Mouse (Mus musculus): Measurements from ENCODE around the gene Olfr231. TPM values are rescaled to one million over a fixed set of nuclear protein-coding genes. Genes with fewer than 3 reads are reported as not detected.

Gene Olfr231
- not detected in 2 replicates for polyA plus RNA-seq (2014; fragmentation: Nextera tagmentation; extraction: Ambion mirVana)

DNA sequence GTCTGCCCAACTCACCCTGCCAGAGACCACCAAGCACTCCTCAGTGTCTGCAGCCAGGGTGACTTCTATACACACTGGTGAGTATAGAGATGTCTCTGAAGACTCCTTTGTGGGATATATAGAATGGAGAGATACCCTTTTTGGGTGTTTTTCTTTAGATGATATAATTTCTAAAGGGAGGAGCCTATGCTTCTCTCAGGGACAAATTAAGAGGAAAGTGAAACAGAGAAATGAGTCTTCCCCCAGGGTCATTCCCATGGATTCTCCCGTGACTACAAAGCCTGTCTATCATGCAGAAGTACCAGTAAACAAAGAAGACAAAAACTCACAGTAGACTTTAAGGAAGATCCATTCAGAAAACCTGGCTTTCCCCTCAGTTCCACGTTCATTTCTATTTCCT lies at the start of gene Olfr231:
Gene Olfr231 (minus strand): TSS at position 101 of the 400 bp plus-strand sequence.
- Histone ChIP-seq H3K27me3 (ENCODE audit: control insufficient read depth, insufficient read depth, low read length) (no peaks in the 10 kb centered on the region), H3K27ac (ENCODE audit: low read depth, low read length) (no peak within 1 kb of the TSS), H3K36me3 (ENCODE audit: control insufficient read depth, insufficient read depth, low read length) (no peaks in the 10 kb centered on the region), H3K4me3 (ENCODE audit: low read depth, low read length) (no peak within 1 kb of the TSS), H3K4me1 (ENCODE audit: control insufficient read depth, insufficient read depth, low read length) (no peaks in the 10 kb centered on the region), H3K4me2 (ENCODE audit: low read depth) (no peak within 1 kb of the TSS), H3K9me3 (ENCODE audit: control insufficient read depth, low read length) (no peaks in the 10 kb centered on the region), H3K9ac (ENCODE audit: low read length) (no peak within 1 kb of the TSS)
- 63% methylated on average over 2 of the region's 2 CpGs for WGBS
- DNase-seq (ENCODE audit: low spot score) (no peak), ATAC-seq (ENCODE audit: insufficient read depth, low FRiP score, low TSS enrichment) (no peak)

DNA sequence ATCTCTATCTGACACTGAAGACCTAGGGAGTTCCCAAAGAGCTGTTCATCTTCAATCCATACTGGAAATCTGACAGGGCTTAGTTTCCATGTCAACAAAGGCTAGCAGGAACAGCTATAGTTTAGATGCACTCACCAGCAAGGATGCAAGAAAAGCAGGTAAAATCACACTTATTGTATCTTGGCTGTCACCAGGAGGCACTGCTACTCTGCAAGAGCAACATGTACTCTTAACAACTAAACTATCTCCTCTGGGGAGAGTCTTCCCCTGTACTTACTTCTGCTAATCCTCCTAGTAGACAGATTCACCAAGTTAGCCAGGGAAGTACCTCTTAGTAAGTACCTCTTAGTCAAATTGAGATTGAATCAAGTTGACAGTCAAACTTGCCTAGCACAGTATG lies 48.1 kb upstream of the Olfr231 start:
- H3K4me1 ChIP-seq (ENCODE audit: control insufficient read depth, insufficient read depth, low read length) = no peaks in the 10 kb centered on the region

DNA sequence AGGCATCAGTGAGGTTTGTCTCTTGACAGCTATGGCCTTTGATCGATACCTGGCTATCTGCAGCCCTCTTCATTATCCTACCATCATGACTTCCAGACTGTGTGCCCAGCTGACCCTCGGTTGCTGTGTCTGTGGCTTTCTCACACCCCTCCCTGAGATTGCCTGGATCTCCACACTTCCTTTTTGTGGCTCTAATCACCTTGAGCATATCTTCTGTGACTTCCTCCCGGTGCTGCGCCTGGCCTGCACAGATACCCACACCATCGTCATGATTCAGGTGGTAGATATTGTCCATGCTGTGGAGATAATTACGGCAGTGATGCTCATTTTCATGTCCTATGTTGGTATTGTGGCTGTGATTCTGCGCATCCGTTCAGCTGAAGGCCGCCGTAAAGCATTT lies 38.1 kb upstream of the Olfr231 start:
- ATAC-seq (ENCODE audit: insufficient read depth, low FRiP score, low TSS enrichment) (no peak), DNase-seq (ENCODE audit: low spot score) (no peak)
- no peak overlapping the region for H3K9ac ChIP-seq (ENCODE audit: low read length)
- H3K36me3 ChIP-seq (ENCODE audit: control insufficient read depth, insufficient read depth, low read length) = no peaks in the 10 kb centered on the region
- H3K4me1 ChIP-seq (ENCODE audit: control insufficient read depth, insufficient read depth, low read length) = no peaks in the 10 kb centered on the region
- H3K4me2 ChIP-seq (ENCODE audit: low read depth) = no peak overlapping the region
- H3K27ac ChIP-seq (ENCODE audit: low read depth, low read length) = no peak overlapping the region
- WGBS = 91% methylated on average over 10 of the region's 10 CpGs
- H3K4me3 ChIP-seq (ENCODE audit: low read depth, low read length) = no peak overlapping the region
- H3K9me3 ChIP-seq (ENCODE audit: control insufficient read depth, low read length) = no peaks in the 10 kb centered on the region
- no peaks in the 10 kb centered on the region for H3K27me3 ChIP-seq (ENCODE audit: control insufficient read depth, insufficient read depth, low read length)

More for the DNA sequence above, 48.1 kb upstream of the Olfr231 start:
- no peak overlapping the region for H3K4me2 ChIP-seq (ENCODE audit: low read depth)
- H3K9me3 ChIP-seq (ENCODE audit: control insufficient read depth, low read length) = no peaks in the 10 kb centered on the region
- H3K36me3 ChIP-seq (ENCODE audit: control insufficient read depth, insufficient read depth, low read length) = no peaks in the 10 kb centered on the region
- H3K4me3 ChIP-seq (ENCODE audit: low read depth, low read length) = no peak overlapping the region
- DNase-seq (ENCODE audit: low spot score) (no peak), ATAC-seq (ENCODE audit: insufficient read depth, low FRiP score, low TSS enrichment) (no peak)
- no peak overlapping the region for H3K27ac ChIP-seq (ENCODE audit: low read depth, low read length)
- no peak overlapping the region for H3K9ac ChIP-seq (ENCODE audit: low read length)
- no peaks in the 10 kb centered on the region for H3K27me3 ChIP-seq (ENCODE audit: control insufficient read depth, insufficient read depth, low read length)

DNA sequence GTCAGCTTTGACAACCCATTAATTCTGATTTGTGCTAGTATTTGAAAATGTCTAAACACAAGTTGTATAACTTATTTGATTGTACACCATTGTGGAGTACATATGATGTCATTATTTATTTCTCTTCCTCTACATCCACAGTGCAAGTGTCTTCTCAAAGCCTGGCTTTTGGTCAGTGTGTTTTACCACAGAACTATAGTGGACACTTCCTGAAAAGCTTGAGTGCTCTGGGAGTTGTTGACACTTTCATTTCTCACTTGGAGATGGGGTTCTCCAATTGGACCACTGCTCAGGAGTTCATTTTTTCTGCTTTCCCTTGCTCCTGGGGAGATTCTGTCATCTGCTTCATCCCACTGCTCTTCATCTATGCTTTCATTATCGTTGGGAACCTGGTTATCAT lies 37.5 kb upstream of the Olfr231 start:
- Histone ChIP-seq H3K9ac (ENCODE audit: low read length) (no peak overlapping the region), H3K27me3 (ENCODE audit: control insufficient read depth, insufficient read depth, low read length) (no peaks in the 10 kb centered on the region), H3K4me1 (ENCODE audit: control insufficient read depth, insufficient read depth, low read length) (no peaks in the 10 kb centered on the region), H3K4me3 (ENCODE audit: low read depth, low read length) (no peak overlapping the region), H3K4me2 (ENCODE audit: low read depth) (no peak overlapping the region), H3K27ac (ENCODE audit: low read depth, low read length) (no peak overlapping the region), H3K36me3 (ENCODE audit: control insufficient read depth, insufficient read depth, low read length) (no peaks in the 10 kb centered on the region), H3K9me3 (ENCODE audit: control insufficient read depth, low read length) (no peaks in the 10 kb centered on the region)
- DNase-seq (ENCODE audit: low spot score) (no peak), ATAC-seq (ENCODE audit: insufficient read depth, low FRiP score, low TSS enrichment) (no peak)
- WGBS = 82% methylated on average over 1 of the region's 1 CpGs

DNA sequence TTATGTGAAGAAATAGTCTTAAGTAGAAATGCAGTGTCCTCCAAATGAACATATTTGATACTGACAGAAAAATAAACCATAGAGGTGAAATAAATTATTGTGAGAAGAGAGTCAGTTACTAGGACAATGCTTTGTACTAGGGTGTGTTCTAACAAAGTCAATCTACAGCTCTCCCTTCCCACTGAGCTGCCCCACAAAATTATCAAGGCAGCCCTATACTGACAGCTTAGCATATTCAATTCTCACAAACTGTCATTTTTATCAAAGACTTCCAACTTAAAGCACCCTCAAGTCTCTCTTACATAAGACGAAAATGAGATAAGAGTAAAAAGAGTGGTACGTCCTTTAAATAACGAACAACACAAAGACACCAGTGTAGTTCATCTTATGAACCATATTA lies 36.7 kb upstream of the Olfr231 start:
- Histone ChIP-seq H3K9me3 (ENCODE audit: control insufficient read depth, low read length) (no peaks in the 10 kb centered on the region), H3K4me1 (ENCODE audit: control insufficient read depth, insufficient read depth, low read length) (no peaks in the 10 kb centered on the region), H3K27ac (ENCODE audit: low read depth, low read length) (no peak overlapping the region), H3K9ac (ENCODE audit: low read length) (no peak overlapping the region), H3K36me3 (ENCODE audit: control insufficient read depth, insufficient read depth, low read length) (no peaks in the 10 kb centered on the region), H3K4me3 (ENCODE audit: low read depth, low read length) (no peak overlapping the region), H3K27me3 (ENCODE audit: control insufficient read depth, insufficient read depth, low read length) (no peaks in the 10 kb centered on the region), H3K4me2 (ENCODE audit: low read depth) (no peak overlapping the region)
- ATAC-seq (ENCODE audit: insufficient read depth, low FRiP score, low TSS enrichment) = no peak
- DNase-seq (ENCODE audit: low spot score) = no peak
- WGBS = 84% methylated on average over 3 of the region's 3 CpGs

DNA sequence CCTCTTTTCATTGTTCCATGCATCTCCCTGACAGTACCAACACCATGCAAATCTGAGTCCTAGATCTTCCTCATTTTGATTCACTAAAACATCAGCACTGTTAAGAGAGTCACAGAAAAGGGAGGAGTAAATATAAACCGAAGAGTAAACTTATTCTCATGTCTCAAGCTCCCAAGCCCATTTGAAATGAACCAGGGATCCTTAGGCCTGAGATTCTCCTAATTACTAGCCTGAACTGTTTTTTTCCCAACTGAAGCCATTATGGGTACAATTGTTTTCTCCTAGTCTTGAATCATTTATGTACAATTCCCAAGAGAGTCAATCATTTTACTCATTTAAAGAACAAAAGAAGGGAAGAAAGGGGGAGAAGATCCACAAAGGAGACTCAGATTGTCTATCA lies 34.4 kb upstream of the Olfr231 start, which contains the start of gene Olfr420:
Gene Olfr420 (plus strand): TSS at position 301 of the 400 bp plus-strand sequence.
- 89% methylated on average over 1 of the region's 1 CpGs for WGBS

DNA sequence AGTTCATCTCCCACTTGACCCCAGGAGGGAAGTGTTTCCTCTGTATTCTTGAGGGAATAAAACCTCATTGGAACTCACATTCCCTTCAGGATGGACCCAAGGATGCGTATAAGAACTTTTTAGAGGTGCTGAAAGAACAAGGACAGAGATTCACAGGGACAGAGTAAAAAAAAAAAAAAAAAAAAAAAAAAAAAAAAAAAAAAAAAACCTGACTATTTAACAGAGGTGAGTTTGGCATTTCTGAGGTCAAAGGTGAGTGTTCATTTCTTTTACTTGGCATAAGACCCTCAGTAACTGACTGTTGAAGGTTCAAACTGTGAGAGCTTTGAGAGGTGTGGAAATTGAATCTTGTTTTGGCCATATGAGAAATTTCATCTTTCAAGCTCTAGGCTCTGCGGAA lies 28.3 kb upstream of the Olfr231 start:
- Histone ChIP-seq H3K27me3 (ENCODE audit: control insufficient read depth, insufficient read depth, low read length) (no peaks in the 10 kb centered on the region), H3K36me3 (ENCODE audit: control insufficient read depth, insufficient read depth, low read length) (no peaks in the 10 kb centered on the region), H3K9me3 (ENCODE audit: control insufficient read depth, low read length) (no peaks in the 10 kb centered on the region), H3K4me2 (ENCODE audit: low read depth) (no peak overlapping the region), H3K9ac (ENCODE audit: low read length) (no peak overlapping the region), H3K27ac (ENCODE audit: low read depth, low read length) (no peak overlapping the region), H3K4me3 (ENCODE audit: low read depth, low read length) (no peak overlapping the region), H3K4me1 (ENCODE audit: control insufficient read depth, insufficient read depth, low read length) (no peaks in the 10 kb centered on the region)
- DNase-seq (ENCODE audit: low spot score) (no peak), ATAC-seq (ENCODE audit: insufficient read depth, low FRiP score, low TSS enrichment) (no peak)
- 94% methylated on average over 2 of the region's 2 CpGs for WGBS

More for the DNA sequence above, 34.4 kb upstream of the Olfr231 start, which contains the start of gene Olfr420:
- ATAC-seq (ENCODE audit: insufficient read depth, low FRiP score, low TSS enrichment) = no peak
- H3K27me3 ChIP-seq (ENCODE audit: control insufficient read depth, insufficient read depth, low read length) = no peaks in the 10 kb centered on the region
- H3K4me3 ChIP-seq (ENCODE audit: low read depth, low read length) = no peak within 1 kb of the TSS
- no peak within 1 kb of the TSS for H3K9ac ChIP-seq (ENCODE audit: low read length)
- no peak for DNase-seq (ENCODE audit: low spot score)
- H3K9me3 ChIP-seq (ENCODE audit: control insufficient read depth, low read length) = no peaks in the 10 kb centered on the region
- H3K27ac ChIP-seq (ENCODE audit: low read depth, low read length) = no peak within 1 kb of the TSS
- H3K4me2 ChIP-seq (ENCODE audit: low read depth) = no peak within 1 kb of the TSS
- H3K4me1 ChIP-seq (ENCODE audit: control insufficient read depth, insufficient read depth, low read length) = no peaks in the 10 kb centered on the region
- no peaks in the 10 kb centered on the region for H3K36me3 ChIP-seq (ENCODE audit: control insufficient read depth, insufficient read depth, low read length)

DNA sequence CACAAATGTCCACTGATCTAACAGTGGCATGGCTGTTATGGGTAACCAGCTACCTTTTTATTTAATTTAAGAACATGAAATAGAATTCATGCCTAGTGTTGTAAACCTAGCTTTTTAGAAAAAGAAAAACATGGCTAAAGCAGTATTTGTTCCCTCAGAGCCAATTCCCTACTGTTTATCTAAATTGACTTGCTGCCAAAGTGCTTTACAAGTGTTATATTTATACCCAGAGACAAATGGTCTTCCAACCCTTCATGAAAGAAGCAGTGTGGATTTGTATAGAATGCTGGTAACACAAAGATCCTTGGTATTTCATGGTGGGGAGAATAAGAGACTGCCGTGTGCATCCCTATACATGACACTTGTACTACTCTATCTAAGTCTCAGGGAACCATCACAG lies 25.7 kb upstream of the Olfr231 start:
- DNase-seq (ENCODE audit: low spot score) (no peak), ATAC-seq (ENCODE audit: insufficient read depth, low FRiP score, low TSS enrichment) (no peak)
- WGBS = 83% methylated on average over 1 of the region's 1 CpGs
- Histone ChIP-seq H3K9ac (ENCODE audit: low read length) (no peak overlapping the region), H3K27ac (ENCODE audit: low read depth, low read length) (no peak overlapping the region), H3K4me1 (ENCODE audit: control insufficient read depth, insufficient read depth, low read length) (no peaks in the 10 kb centered on the region), H3K36me3 (ENCODE audit: control insufficient read depth, insufficient read depth, low read length) (no peaks in the 10 kb centered on the region), H3K9me3 (ENCODE audit: control insufficient read depth, low read length) (no peaks in the 10 kb centered on the region), H3K4me3 (ENCODE audit: low read depth, low read length) (no peak overlapping the region), H3K4me2 (ENCODE audit: low read depth) (no peak overlapping the region), H3K27me3 (ENCODE audit: control insufficient read depth, insufficient read depth, low read length) (no peaks in the 10 kb centered on the region)

DNA sequence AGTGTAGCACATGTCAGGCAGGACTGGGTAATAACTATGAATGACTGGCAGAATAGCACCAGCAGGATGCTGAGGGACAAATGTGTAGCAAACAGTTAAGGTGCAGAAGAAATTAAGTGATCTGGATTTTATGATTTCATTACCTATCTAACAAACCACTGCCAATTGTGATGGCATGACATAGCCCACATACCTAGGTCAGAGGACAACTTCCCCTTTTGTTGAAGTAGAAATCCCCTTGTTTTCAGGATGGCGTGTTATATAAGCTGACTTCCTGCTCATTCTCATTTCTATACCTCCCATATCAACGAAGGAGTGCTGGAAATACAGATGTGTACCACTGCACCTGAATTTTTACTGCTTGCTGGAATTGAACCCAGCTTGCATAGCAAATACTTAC lies 20.4 kb upstream of the Olfr231 start:
- Histone ChIP-seq H3K9ac (ENCODE audit: low read length) (no peak overlapping the region), H3K4me2 (ENCODE audit: low read depth) (no peak overlapping the region), H3K4me1 (ENCODE audit: control insufficient read depth, insufficient read depth, low read length) (no peaks in the 10 kb centered on the region), H3K27ac (ENCODE audit: low read depth, low read length) (no peak overlapping the region), H3K27me3 (ENCODE audit: control insufficient read depth, insufficient read depth, low read length) (no peaks in the 10 kb centered on the region), H3K9me3 (ENCODE audit: control insufficient read depth, low read length) (no peaks in the 10 kb centered on the region), H3K4me3 (ENCODE audit: low read depth, low read length) (no peak overlapping the region), H3K36me3 (ENCODE audit: control insufficient read depth, insufficient read depth, low read length) (no peaks in the 10 kb centered on the region)
- WGBS = 82% methylated on average over 2 of the region's 2 CpGs
- DNase-seq (ENCODE audit: low spot score) (no peak), ATAC-seq (ENCODE audit: insufficient read depth, low FRiP score, low TSS enrichment) (no peak)

All from neural tube, embryonic 11.5 days (tissue).